Mouse (Mus musculus): ENCODE measurements at regions not wholly inside any gene's neighbourhood (a gene's known extent, or its start where the extent isn't known, plus 50 kb on each side); places are given as distances from the start of the nearest gene placed in this dataset.

GRCm38 (mm10) chr5:118428323-118429095, 132.0 kb upstream of the Med13l start:
- H3K4me2 ChIP-seq (ENCODE audit: low read length): no peak overlapping the region
- no peaks in the 10 kb centered on the region; the same call in 1 of the 2 replicates for H3K27me3 ChIP-seq (ENCODE audit: control insufficient read depth, insufficient read depth, low read length)
- ATAC-seq (ENCODE audit: insufficient number of reproducible peaks, insufficient read depth, low FRiP score, low read depth): no peak

DNA sequence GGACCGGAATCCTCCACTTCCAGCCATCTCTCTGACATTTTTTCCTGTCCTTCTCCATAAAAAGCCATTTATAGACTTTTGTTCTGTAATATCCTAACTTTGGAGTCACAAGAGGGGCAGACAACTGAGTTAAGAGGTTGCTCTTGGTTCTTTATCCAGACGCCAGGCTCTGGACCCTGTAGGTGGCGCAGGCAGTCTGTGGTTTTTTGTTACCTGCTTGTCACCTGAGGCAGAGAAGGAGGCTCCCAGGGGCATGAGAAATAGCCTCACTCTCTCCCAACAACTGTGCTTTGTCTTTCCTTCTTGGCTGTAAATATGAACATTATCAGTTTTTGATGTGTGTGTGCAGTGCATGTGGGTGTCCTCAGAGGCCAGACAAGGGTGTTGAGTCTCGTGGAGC, 126.9 kb upstream of the Med13l start:
- no peak for ATAC-seq (ENCODE audit: insufficient number of reproducible peaks, insufficient read depth, low FRiP score, low read depth)
- no peak overlapping the region for H3K4me3 ChIP-seq (ENCODE audit: control insufficient read depth in 1 of 2, insufficient read depth in 1 of 2, low read depth in 1 of 2, low read length in 2 of 2)

More at GRCm38 (mm10) chr5:118428323-118429095, 132.0 kb upstream of the Med13l start:
- no peak overlapping the region for H3K27ac ChIP-seq (replicated peaks in 1 of 2; ENCODE audit: control insufficient read depth in 1 of 2, insufficient read depth in 1 of 2, low read depth in 2 of 2, low read length in 2 of 2)
- H3K4me3 ChIP-seq (ENCODE audit: control insufficient read depth in 1 of 2, insufficient read depth in 1 of 2, low read depth in 1 of 2, low read length in 2 of 2): no peak overlapping the region
- H3K36me3 ChIP-seq (ENCODE audit: control insufficient read depth, insufficient read depth, low read length): no peaks in the 10 kb centered on the region
- no peak overlapping the region for H3K9ac ChIP-seq (ENCODE audit: low read length)
- 67% methylated on average over 18 of the region's 18 CpGs for WGBS
- H3K4me1 ChIP-seq (ENCODE audit: control insufficient read depth in 2 of 2, insufficient read depth in 2 of 2, low read length in 2 of 2): peaks cover 7 to 12% of the 10 kb centered on the region in 2 experiments; a peak in 1 of 4 replicates
- peaks cover 3% of the 10 kb centered on the region; the same call in 1 of the 2 replicates for H3K9me3 ChIP-seq (ENCODE audit: control insufficient read depth, low read length)

DNA sequence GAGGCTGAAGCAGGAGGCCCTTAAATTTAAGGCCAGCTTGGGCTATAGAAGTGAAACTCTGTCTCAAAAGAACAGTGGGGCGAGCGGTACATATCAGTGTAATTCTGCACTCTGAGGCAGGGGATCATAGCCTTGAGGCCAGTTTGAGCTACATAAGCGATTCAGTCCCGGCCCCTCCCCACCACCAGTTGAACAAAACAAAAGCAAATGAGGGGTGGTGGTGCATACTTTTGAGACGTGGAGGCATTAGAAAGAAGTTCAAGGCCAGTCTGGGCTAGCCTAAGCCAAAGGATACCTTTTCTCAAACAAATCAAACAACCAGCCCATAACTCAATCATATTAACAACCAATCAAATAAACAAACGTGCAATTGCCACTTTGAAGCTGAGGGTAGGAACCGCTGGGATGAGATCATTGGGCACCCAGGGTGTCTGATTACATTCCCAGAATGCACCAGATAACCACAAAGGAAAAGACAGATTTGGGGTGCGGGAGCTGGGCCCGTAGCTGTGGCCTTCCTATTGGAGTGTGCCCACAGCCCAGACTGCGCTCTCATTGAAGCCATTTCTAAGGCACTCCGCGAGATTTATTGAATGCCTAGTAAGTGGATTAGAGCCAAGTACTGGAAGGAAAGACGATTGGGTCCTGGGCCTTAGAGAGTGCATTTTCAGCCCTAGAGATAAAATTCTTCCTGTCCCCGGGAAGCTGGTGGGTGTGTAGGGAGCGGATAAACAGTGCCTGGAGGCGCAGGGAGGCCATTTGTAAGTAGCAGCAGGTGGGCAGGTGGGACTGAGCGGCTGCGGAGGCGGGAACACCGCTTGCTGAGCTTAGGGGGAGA, 125.5 kb upstream of the Med13l start:
- no peak overlapping the region for H3K4me3 ChIP-seq (ENCODE audit: control insufficient read depth in 1 of 2, insufficient read depth in 1 of 2, low read depth in 1 of 2, low read length in 2 of 2)
- H3K4me1 ChIP-seq (ENCODE audit: control insufficient read depth in 2 of 2, insufficient read depth in 2 of 2, low read length in 2 of 2): peaks cover 6 to 9% of the 10 kb centered on the region in 2 experiments
- no peak for ATAC-seq (ENCODE audit: insufficient number of reproducible peaks, insufficient read depth, low FRiP score, low read depth)
- H3K9me3 ChIP-seq (ENCODE audit: control insufficient read depth, low read length): peaks cover 3% of the 10 kb centered on the region; the same call in 1 of the 2 replicates
- H3K4me2 ChIP-seq (ENCODE audit: low read length): peak overlapping the region; percentile 34
- peaks cover 17% of the 10 kb centered on the region for H3K27me3 ChIP-seq (ENCODE audit: control insufficient read depth, insufficient read depth, low read length)
- H3K27ac ChIP-seq (replicated peaks in 1 of 2; ENCODE audit: control insufficient read depth in 1 of 2, insufficient read depth in 1 of 2, low read depth in 2 of 2, low read length in 2 of 2): no peak overlapping the region
- no peaks in the 10 kb centered on the region for H3K36me3 ChIP-seq (ENCODE audit: control insufficient read depth, insufficient read depth, low read length)
- no peak overlapping the region for H3K9ac ChIP-seq (ENCODE audit: low read length)
- WGBS: 28% methylated on average over 20 of the region's 20 CpGs

More for the DNA sequence above, 126.9 kb upstream of the Med13l start:
- Histone ChIP-seq H3K9me3 (ENCODE audit: control insufficient read depth, low read length) (peaks cover 3% of the 10 kb centered on the region; the same call in 1 of the 2 replicates), H3K4me1 (ENCODE audit: control insufficient read depth in 2 of 2, insufficient read depth in 2 of 2, low read length in 2 of 2) (peaks cover 6 to 9% of the 10 kb centered on the region in 2 experiments), H3K4me2 (ENCODE audit: low read length) (no peak overlapping the region), H3K27me3 (ENCODE audit: control insufficient read depth, insufficient read depth, low read length) (peaks cover 17% of the 10 kb centered on the region), H3K36me3 (ENCODE audit: control insufficient read depth, insufficient read depth, low read length) (no peaks in the 10 kb centered on the region), H3K9ac (ENCODE audit: low read length) (no peak overlapping the region), H3K27ac (replicated peaks in 1 of 2; ENCODE audit: control insufficient read depth in 1 of 2, insufficient read depth in 1 of 2, low read depth in 2 of 2, low read length in 2 of 2) (no peak overlapping the region)
- WGBS: 54% methylated on average over 4 of the region's 4 CpGs

- H3K4me3 ChIP-seq (ENCODE audit: control insufficient read depth in 1 of 2, insufficient read depth in 1 of 2, low read depth in 1 of 2, low read length in 2 of 2): no peak overlapping the region
- H3K9ac ChIP-seq (ENCODE audit: low read length): no peak overlapping the region
- H3K27me3 ChIP-seq (ENCODE audit: control insufficient read depth, insufficient read depth, low read length): peaks cover 17% of the 10 kb centered on the region
- no peaks in the 10 kb centered on the region for H3K36me3 ChIP-seq (ENCODE audit: control insufficient read depth, insufficient read depth, low read length)
- H3K27ac ChIP-seq (replicated peaks in 1 of 2; ENCODE audit: control insufficient read depth in 1 of 2, insufficient read depth in 1 of 2, low read depth in 2 of 2, low read length in 2 of 2): no peak overlapping the region
- peak overlapping the region; percentile 34 for H3K4me2 ChIP-seq (ENCODE audit: low read length)
- WGBS: 48% methylated on average over 7 of the region's 7 CpGs
- H3K9me3 ChIP-seq (ENCODE audit: control insufficient read depth, low read length): peaks cover 3% of the 10 kb centered on the region; the same call in 1 of the 2 replicates
- H3K4me1 ChIP-seq (ENCODE audit: control insufficient read depth in 2 of 2, insufficient read depth in 2 of 2, low read length in 2 of 2): peaks cover 6 to 9% of the 10 kb centered on the region in 2 experiments
- ATAC-seq (ENCODE audit: insufficient number of reproducible peaks, insufficient read depth, low FRiP score, low read depth): no peak
These were observed 124.9 kb upstream of the Med13l start for GRCm38 (mm10) chr5:118435556-118435950.

DNA sequence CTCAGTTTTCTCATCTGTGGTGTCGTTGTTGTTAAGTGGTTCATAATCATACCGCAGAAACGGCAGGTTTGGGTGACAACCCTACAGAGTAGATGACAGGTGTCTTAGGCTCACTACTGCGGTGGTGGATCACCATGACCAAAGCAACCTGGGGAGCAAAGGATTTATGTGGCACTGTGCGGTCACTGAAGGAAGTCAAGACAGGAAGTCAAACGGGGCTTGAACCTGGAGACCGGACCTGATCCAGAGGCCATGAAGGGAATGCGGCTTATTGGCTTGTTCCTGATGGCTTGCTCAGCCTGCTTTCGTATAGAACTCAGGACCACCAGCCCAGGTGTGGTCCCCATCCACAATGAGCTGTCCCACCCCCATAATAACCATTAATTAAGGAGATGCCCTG, 124.4 kb upstream of the Med13l start:
- H3K9ac ChIP-seq (ENCODE audit: low read length): no peak overlapping the region
- peaks cover 6 to 9% of the 10 kb centered on the region in 2 experiments for H3K4me1 ChIP-seq (ENCODE audit: control insufficient read depth in 2 of 2, insufficient read depth in 2 of 2, low read length in 2 of 2)
- peaks cover 3% of the 10 kb centered on the region; the same call in 1 of the 2 replicates for H3K9me3 ChIP-seq (ENCODE audit: control insufficient read depth, low read length)
- no peak for ATAC-seq (ENCODE audit: insufficient number of reproducible peaks, insufficient read depth, low FRiP score, low read depth)
- peaks cover 17% of the 10 kb centered on the region for H3K27me3 ChIP-seq (ENCODE audit: control insufficient read depth, insufficient read depth, low read length)
- 27% methylated on average over 9 of the region's 9 CpGs for WGBS
- H3K27ac ChIP-seq (replicated peaks in 1 of 2; ENCODE audit: control insufficient read depth in 1 of 2, insufficient read depth in 1 of 2, low read depth in 2 of 2, low read length in 2 of 2): no peak overlapping the region
- no peaks in the 10 kb centered on the region for H3K36me3 ChIP-seq (ENCODE audit: control insufficient read depth, insufficient read depth, low read length)
- H3K4me2 ChIP-seq (ENCODE audit: low read length): no peak overlapping the region
- H3K4me3 ChIP-seq (ENCODE audit: control insufficient read depth in 1 of 2, insufficient read depth in 1 of 2, low read depth in 1 of 2, low read length in 2 of 2): no peak overlapping the region

- ATAC-seq (ENCODE audit: insufficient number of reproducible peaks, insufficient read depth, low FRiP score, low read depth): 0 out of 2 replicates have a peak, but pooled peaks have one; percentile 24
- peak overlapping the region in 1 of 2 experiments; percentile 11; a peak in 1 of 4 replicates for H3K4me3 ChIP-seq (ENCODE audit: control insufficient read depth in 1 of 2, insufficient read depth in 1 of 2, low read depth in 1 of 2, low read length in 2 of 2)
- H3K4me2 ChIP-seq (ENCODE audit: low read length): peak overlapping the region; percentile 54
- H3K36me3 ChIP-seq (ENCODE audit: control insufficient read depth, insufficient read depth, low read length): no peaks in the 10 kb centered on the region
- peaks cover 17% of the 10 kb centered on the region for H3K27me3 ChIP-seq (ENCODE audit: control insufficient read depth, insufficient read depth, low read length)
- H3K9ac ChIP-seq (ENCODE audit: low read length): no peak overlapping the region; the same call in 1 of the 2 replicates
- H3K9me3 ChIP-seq (ENCODE audit: control insufficient read depth, low read length): no peaks in the 10 kb centered on the region
- H3K4me1 ChIP-seq (ENCODE audit: control insufficient read depth in 2 of 2, insufficient read depth in 2 of 2, low read length in 2 of 2): peaks cover 6 to 9% of the 10 kb centered on the region in 2 experiments
- WGBS: 14% methylated on average over 22 of the region's 22 CpGs
- no peak overlapping the region for H3K27ac ChIP-seq (replicated peaks in 1 of 2; ENCODE audit: control insufficient read depth in 1 of 2, insufficient read depth in 1 of 2, low read depth in 2 of 2, low read length in 2 of 2)
These were observed 123.8 kb upstream of the Med13l start for GRCm38 (mm10) chr5:118436474-118437306.

DNA sequence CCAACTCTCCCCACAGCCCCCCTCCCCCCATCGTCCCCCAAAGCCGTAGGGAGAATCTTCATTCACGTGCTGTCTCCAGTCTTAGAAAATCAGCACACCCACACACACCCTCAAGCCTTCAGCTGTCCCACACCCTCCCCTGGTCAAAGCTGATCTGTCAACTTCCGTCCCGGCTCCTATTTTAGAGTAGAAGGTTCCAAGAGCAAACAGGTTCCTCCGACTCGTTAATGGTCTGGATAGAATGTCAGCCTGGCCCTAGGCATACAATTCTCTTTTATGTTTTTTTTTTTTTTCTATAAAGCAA, 123.2 kb upstream of the Med13l start:
- H3K4me2 ChIP-seq (ENCODE audit: low read length): peak overlapping the region; percentile 54; the same call in 1 of the 2 replicates
- peaks cover 17% of the 10 kb centered on the region for H3K27me3 ChIP-seq (ENCODE audit: control insufficient read depth, insufficient read depth, low read length)
- no peak overlapping the region for H3K4me3 ChIP-seq (ENCODE audit: control insufficient read depth in 1 of 2, insufficient read depth in 1 of 2, low read depth in 1 of 2, low read length in 2 of 2)
- ATAC-seq (ENCODE audit: insufficient number of reproducible peaks, insufficient read depth, low FRiP score, low read depth): no peak
- H3K9ac ChIP-seq (ENCODE audit: low read length): no peak overlapping the region
- H3K9me3 ChIP-seq (ENCODE audit: control insufficient read depth, low read length): no peaks in the 10 kb centered on the region
- H3K4me1 ChIP-seq (ENCODE audit: control insufficient read depth in 2 of 2, insufficient read depth in 2 of 2, low read length in 2 of 2): peaks cover 6 to 9% of the 10 kb centered on the region in 2 experiments
- H3K27ac ChIP-seq (replicated peaks in 1 of 2; ENCODE audit: control insufficient read depth in 1 of 2, insufficient read depth in 1 of 2, low read depth in 2 of 2, low read length in 2 of 2): no peak overlapping the region
- no peaks in the 10 kb centered on the region for H3K36me3 ChIP-seq (ENCODE audit: control insufficient read depth, insufficient read depth, low read length)
- WGBS: 37% methylated on average over 7 of the region's 7 CpGs
